Mouse (Mus musculus) stomach, postnatal 0 days (tissue): ENCODE results near the gene Efna5. TPM values are rescaled to one million over a fixed set of nuclear protein-coding genes. Genes with fewer than 3 reads are reported as not detected.

Experiments
- ATAC-seq: fragments of 200-750 bp; cut with Nextera tagmentation; 2 replicates; pipeline ENCODE4 v1.8.0; 2017; ENCODE audit not compliant: low FRiP score, low TSS enrichment
- DNase-seq: peaks from one replicate; pipeline ENCODE4 v3.0.0-alpha.2; 2016; ENCODE audit warnings: low spot score
- H3K27ac ChIP-seq: fragments of 300-500 bp; sonication (generic); replicated peaks from 2 replicates; pipeline ENCODE4 v1.5.1; 2014; ENCODE audit warnings: mild to moderate bottlenecking, control low read depth
- H3K27me3 ChIP-seq: fragments of 300-500 bp; sonication (generic); 2 replicates; pipeline ENCODE4 v1.6.1; 2014; ENCODE audit warnings: low read length; ENCODE audit not compliant: control insufficient read depth, insufficient read depth
- H3K36me3 ChIP-seq: fragments of 300-500 bp; sonication (generic); 2 replicates; pipeline ENCODE4 v1.6.1; 2014; ENCODE audit warnings: low read length, mixed read lengths; ENCODE audit not compliant: control insufficient read depth, insufficient read depth
- H3K4me1 ChIP-seq: fragments of 300-500 bp; sonication (generic); replicated peaks from 2 replicates; pipeline ENCODE4 v1.6.1; 2014; ENCODE audit warnings: antibody characterized with exemption; ENCODE audit not compliant: control insufficient read depth, insufficient read depth
- H3K4me2 ChIP-seq: fragments of 300-500 bp; sonication (generic); replicated peaks from 2 replicates; pipeline ENCODE4 v1.6.1; 2014; ENCODE audit warnings: low read depth, mild to moderate bottlenecking, control low read depth, moderate library complexity
- H3K4me3 ChIP-seq: fragments of 300-500 bp; sonication (generic); 2 replicates; pipeline ENCODE4 v1.5.1; 2014; ENCODE audit warnings: low read depth, low read length, control low read depth
- H3K9ac ChIP-seq: fragments of 300-500 bp; sonication (generic); 2 replicates; pipeline ENCODE4 v1.6.1; 2014; ENCODE audit warnings: mild to moderate bottlenecking, low read length, control low read depth, mixed read lengths
- H3K9me3 ChIP-seq: fragments of 300-500 bp; sonication (generic); 2 replicates; pipeline ENCODE4 v1.6.1; 2016; ENCODE audit warnings: low read length; ENCODE audit not compliant: control insufficient read depth
- CTCF ChIP-seq: IDR thresholded peaks from 2 replicates; pipeline ENCODE4 v1.5.1; 2016; ENCODE audit warnings: antibody characterized with exemption, low read depth, mild to moderate bottlenecking, moderate library complexity
- EP300 ChIP-seq: optimal IDR thresholded peaks from 2 replicates; pipeline ENCODE3; 2016; ENCODE audit warnings: antibody characterized with exemption
- WGBS: fragments of 180-500 bp; shearing (Covaris S2); extraction: QIAGEN DNeasy Blood & Tissue Kit; methylation state at CpG from one replicate; pipeline ENCODE4 v1.1.7; 2014; 5-methylcytosine and 5-hydroxymethylcytosine counted together
- polyA plus RNA-seq: library from polyadenylated mRNA; unstranded; fragments of >200 nt; fragmentation: Nextera tagmentation; extraction: Ambion mirVana; gene quantifications from 2 replicates; pipeline ENCODE4 v1.2.1, GENCODE M21; 2015

Efna5 gene
- polyA plus RNA-seq, 1 experiment from 2014 or later = 23.9 TPM

- Histone ChIP-seq H3K9ac (no peak overlapping the region), H3K36me3 (no peaks in the 10 kb centered on the region), H3K4me2 (no peak overlapping the region), H3K27ac (no peak overlapping the region), H3K27me3 (no peaks in the 10 kb centered on the region), H3K9me3 (no peaks in the 10 kb centered on the region), H3K4me3 (no peak overlapping the region), H3K4me1 (no peaks in the 10 kb centered on the region)
- WGBS = 83% methylated on average over 10 of the region's 10 CpGs
- ATAC-seq (no peak), DNase-seq (no peak)
- no peak for TF ChIP-seq EP300
- no peak for TF ChIP-seq CTCF
Observed at GRCm38 (mm10) chr17:62728142-62728917, 152.8 kb downstream of the Efna5 start.

DNA sequence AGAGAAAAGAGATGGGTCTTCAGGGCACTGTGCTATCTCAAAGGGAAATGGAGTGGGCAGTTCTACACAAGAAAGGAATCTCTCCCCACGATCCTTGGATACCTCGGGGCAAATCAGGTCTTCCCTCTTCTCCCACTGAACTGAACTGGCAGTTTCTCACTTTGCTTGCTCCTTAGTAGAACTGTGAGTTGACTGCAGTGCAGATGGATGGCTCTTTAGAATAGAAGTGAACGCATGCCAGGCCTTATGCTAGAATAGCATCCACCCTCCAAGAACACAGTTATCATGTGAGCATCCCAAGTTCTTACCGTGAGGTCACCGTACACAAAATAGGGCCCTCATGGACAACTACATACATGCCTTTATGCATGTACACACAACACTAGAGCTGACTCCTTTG lies 155.0 kb downstream of the Efna5 start:
- Histone ChIP-seq H3K27me3 (no peaks in the 10 kb centered on the region), H3K27ac (no peak overlapping the region), H3K4me1 (no peaks in the 10 kb centered on the region), H3K4me3 (no peak overlapping the region), H3K9me3 (no peaks in the 10 kb centered on the region), H3K4me2 (no peak overlapping the region), H3K36me3 (no peaks in the 10 kb centered on the region), H3K9ac (no peak overlapping the region)
- ATAC-seq = no peak
- no peak for DNase-seq
- whole genome bisulfite sequencing = 79% methylated on average over 5 of the region's 5 CpGs
- TF ChIP-seq CTCF = no peak
- TF ChIP-seq EP300 = no peak

DNA sequence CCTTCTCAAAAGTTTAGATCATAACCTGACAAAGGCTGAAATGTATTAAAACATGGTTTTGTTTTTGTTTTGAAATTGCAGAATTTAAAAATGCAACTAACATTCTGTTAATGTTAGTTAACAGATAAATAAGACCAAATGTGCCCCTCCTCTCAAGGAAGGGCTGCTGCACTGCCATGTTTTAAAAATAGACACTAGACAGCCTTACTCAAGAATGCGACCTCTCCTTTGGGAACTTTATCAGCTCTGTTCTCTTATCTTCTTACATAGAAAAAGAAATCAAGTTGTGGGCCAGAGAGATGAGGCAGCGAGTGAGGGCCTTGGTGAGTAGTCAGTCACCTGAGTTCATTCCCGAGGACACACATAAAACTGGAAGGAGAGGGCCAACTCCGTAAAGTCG lies 158.2 kb downstream of the Efna5 start:
- H3K27ac ChIP-seq = no peak overlapping the region
- H3K4me3 ChIP-seq = no peak overlapping the region
- DNase-seq (no peak), ATAC-seq (no peak)
- no peaks in the 10 kb centered on the region for H3K36me3 ChIP-seq
- no peaks in the 10 kb centered on the region for H3K27me3 ChIP-seq
- H3K9me3 ChIP-seq = no peaks in the 10 kb centered on the region
- 69% methylated on average over 5 of the region's 5 CpGs for WGBS
- H3K9ac ChIP-seq = no peak overlapping the region
- H3K4me2 ChIP-seq = no peak overlapping the region
- TF ChIP-seq EP300 (no peak), CTCF (no peak)
- H3K4me1 ChIP-seq = no peaks in the 10 kb centered on the region

- 77% methylated on average over 3 of the region's 3 CpGs for WGBS
- Histone ChIP-seq H3K27ac (no peak overlapping the region), H3K36me3 (no peaks in the 10 kb centered on the region), H3K9me3 (no peaks in the 10 kb centered on the region), H3K4me3 (no peak overlapping the region), H3K27me3 (no peaks in the 10 kb centered on the region), H3K9ac (no peak overlapping the region), H3K4me2 (no peak overlapping the region), H3K4me1 (no peaks in the 10 kb centered on the region)
- ATAC-seq (no peak), DNase-seq (no peak)
- TF ChIP-seq CTCF (no peak), EP300 (no peak)
Observed at GRCm38 (mm10) chr17:62721595-62721994, 159.5 kb downstream of the Efna5 start.

DNA sequence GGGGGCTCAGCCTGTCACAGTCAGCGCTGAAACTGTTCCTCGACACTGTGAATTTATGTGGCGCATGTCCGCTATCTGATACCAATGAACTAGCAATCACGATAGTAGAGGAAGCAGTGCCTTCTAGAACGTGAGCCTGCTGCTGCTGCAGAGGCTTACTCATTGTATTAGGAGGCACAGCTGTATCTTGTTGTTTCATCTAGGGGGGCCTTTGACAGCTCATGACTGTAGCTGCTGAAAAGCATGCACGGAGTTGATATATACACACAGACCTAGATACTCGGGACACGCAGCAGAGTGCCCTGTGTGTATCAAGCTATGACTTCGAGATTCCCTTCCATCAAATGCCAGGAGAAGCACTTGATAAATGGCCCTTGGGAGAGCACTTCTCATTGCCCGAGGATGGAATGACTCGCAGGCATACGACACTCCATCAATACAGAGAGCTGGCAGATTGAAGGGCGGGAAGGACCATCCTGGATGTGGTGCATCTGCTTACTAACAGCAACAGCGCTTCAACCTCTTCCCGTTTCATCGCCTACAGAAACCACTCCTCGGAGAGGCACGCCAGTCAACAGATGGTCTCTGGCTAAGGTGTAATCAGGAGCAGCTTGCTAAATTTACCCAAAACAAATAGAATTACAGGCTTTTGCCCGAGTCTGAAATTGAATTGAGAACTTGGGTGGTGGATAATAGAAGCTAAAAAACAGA lies 160.2 kb downstream of the Efna5 start:
- no peak overlapping the region for H3K9ac ChIP-seq
- H3K27me3 ChIP-seq = no peaks in the 10 kb centered on the region
- H3K4me1 ChIP-seq = no peaks in the 10 kb centered on the region
- no peaks in the 10 kb centered on the region for H3K9me3 ChIP-seq
- TF ChIP-seq CTCF (no peak), EP300 (no peak)
- H3K27ac ChIP-seq = no peak overlapping the region
- DNase-seq = no peak
- H3K4me2 ChIP-seq = peak overlapping the region; percentile 18; the same call in 1 of the 2 replicates
- H3K4me3 ChIP-seq = no peak overlapping the region
- no peaks in the 10 kb centered on the region for H3K36me3 ChIP-seq
- no peak for ATAC-seq
- 50% methylated on average over 20 of the region's 20 CpGs for WGBS
